Mouse (Mus musculus) lung, postnatal 0 days (tissue): ENCODE measurements around the gene Cse1l.

Source experiments
- CTCF ChIP-seq: IDR thresholded peaks from 2 replicates; pipeline ENCODE4 v1.5.1; 2016; ENCODE audit warnings: antibody characterized with exemption, mild to moderate bottlenecking
- EP300 ChIP-seq: IDR thresholded peaks from 2 replicates; pipeline ENCODE4 v1.6.1; 2016; ENCODE audit warnings: antibody characterized with exemption, mild to moderate bottlenecking, control low read depth

- TF ChIP-seq CTCF (peak; percentile 21), EP300 (no peak)
Measured at GRCm38 (mm10) chr2:166950853-166951648, 45.2 kb downstream of the Cse1l start.
